Mouse (Mus musculus): Measurements from ENCODE around the gene Dlx2.

Gene Dlx2

GRCm38 (mm10) chr2:71546640-71547071 is at the start of gene Dlx2:
Dlx2 (minus strand) TSS chr2:71546754.
- no peak for DNase-seq (ENCODE audit: low spot score in 2 of 2)

- DNase-seq (ENCODE audit: low spot score in 2 of 2) = no peak
Measured at GRCm38 (mm10) chr2:71594466-71594865, 47.9 kb upstream of the Dlx2 start.

- no peak for DNase-seq (ENCODE audit: low spot score in 2 of 2)
Measured at GRCm38 (mm10) chr2:71589114-71589513, 42.6 kb upstream of the Dlx2 start.

GRCm38 (mm10) chr2:71581488-71581887 is 34.9 kb upstream of the Dlx2 start:
- no peak for DNase-seq (ENCODE audit: low spot score in 2 of 2)

- DNase-seq (ENCODE audit: low spot score in 2 of 2) = peak in 1 of 2 experiments; percentile 11
Measured at GRCm38 (mm10) chr2:71580632-71581466, 34.3 kb upstream of the Dlx2 start.

- DNase-seq (ENCODE audit: low spot score in 2 of 2) = no peak
Measured at GRCm38 (mm10) chr2:71577059-71577458, 30.5 kb upstream of the Dlx2 start.

GRCm38 (mm10) chr2:71573736-71574135 is 27.2 kb upstream of the Dlx2 start:
- DNase-seq (ENCODE audit: low spot score in 2 of 2) = no peak

GRCm38 (mm10) chr2:71566466-71566865 is 19.9 kb upstream of the Dlx2 start:
- DNase-seq (ENCODE audit: low spot score in 2 of 2) = no peak

- no peak for DNase-seq (ENCODE audit: low spot score in 2 of 2)
Measured at GRCm38 (mm10) chr2:71556071-71556470, 9.5 kb upstream of the Dlx2 start.

GRCm38 (mm10) chr2:71551704-71552103 is 5.2 kb upstream of the Dlx2 start:
- no peak for DNase-seq (ENCODE audit: low spot score in 2 of 2)

- DNase-seq (ENCODE audit: low spot score in 2 of 2) = no peak
Measured at GRCm38 (mm10) chr2:71550330-71550729, 3.8 kb upstream of the Dlx2 start.

- DNase-seq (ENCODE audit: low spot score in 2 of 2) = no peak
Measured at GRCm38 (mm10) chr2:71547829-71548228, 1.3 kb upstream of the Dlx2 start.

GRCm38 (mm10) chr2:71545882-71546639 is 493 bp downstream of the Dlx2 start:
- no peak for DNase-seq (ENCODE audit: low spot score in 2 of 2)

GRCm38 (mm10) chr2:71545401-71545881 is 1.1 kb downstream of the Dlx2 start:
- DNase-seq (ENCODE audit: low spot score in 2 of 2) = no peak

- no peak for DNase-seq (ENCODE audit: low spot score in 2 of 2)
Measured at GRCm38 (mm10) chr2:71544391-71545285, 1.9 kb downstream of the Dlx2 start.

- no peak for DNase-seq (ENCODE audit: low spot score in 2 of 2)
Measured at GRCm38 (mm10) chr2:71543948-71544347, 2.6 kb downstream of the Dlx2 start.

- DNase-seq (ENCODE audit: low spot score in 2 of 2) = no peak
Measured at GRCm38 (mm10) chr2:71543531-71543930, 3.0 kb downstream of the Dlx2 start.

- no peak for DNase-seq (ENCODE audit: low spot score in 2 of 2)
Measured at GRCm38 (mm10) chr2:71542816-71543301, 3.7 kb downstream of the Dlx2 start.

- DNase-seq (ENCODE audit: low spot score in 2 of 2) = no peak
Measured at GRCm38 (mm10) chr2:71542227-71542815, 4.2 kb downstream of the Dlx2 start.

GRCm38 (mm10) chr2:71541418-71542226 is 4.9 kb downstream of the Dlx2 start:
- DNase-seq (ENCODE audit: low spot score in 2 of 2) = no peak
